Mouse (Mus musculus) bone marrow, adult 2 months (tissue): ENCODE measurements around the gene Gm45521.

ENCODE experiments used
- CTCF ChIP-seq: fragments of 200-500 bp; IDR thresholded peaks from 2 replicates; pipeline ENCODE4 v1.5.1; 2011; ENCODE audit warnings: low read length, control low read depth; ENCODE audit not compliant: control insufficient read depth, insufficient read depth
- POLR2A ChIP-seq: fragments of 200-500 bp; IDR thresholded peaks from 2 replicates; pipeline ENCODE4 v1.6.1; 2011; ENCODE audit warnings: low read depth, mild to moderate bottlenecking, control low read depth, low read length, borderline replicate concordance; ENCODE audit not compliant: control insufficient read depth

DNA sequence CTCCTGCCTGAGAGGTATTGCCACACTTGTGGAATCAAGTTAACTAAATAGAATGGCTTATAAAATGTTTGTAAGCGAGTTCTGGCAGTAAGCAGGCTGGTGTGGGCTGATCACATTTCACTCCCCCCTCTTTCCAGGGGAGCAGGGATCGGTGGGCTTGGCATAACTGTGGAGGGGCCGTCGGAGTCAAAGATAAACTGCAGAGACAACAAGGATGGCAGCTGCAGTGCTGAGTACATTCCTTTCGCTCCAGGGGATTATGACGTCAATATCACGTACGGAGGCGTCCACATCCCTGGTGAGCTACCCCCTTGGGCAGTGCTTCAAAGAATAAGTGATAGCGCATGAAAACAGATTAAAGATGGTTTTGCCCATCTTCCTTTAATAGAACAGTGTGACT, 47.6 kb upstream of the Gm45521 start:
- TF ChIP-seq CTCF (no peak), POLR2A (no peak)
